Mouse (Mus musculus) natural killer cell, adult 2 months (primary cell): ENCODE results near the gene Eif4ebp2.

Experiments
- DNase-seq, 2 experiments: peaks; one replicate each; pipeline ENCODE4 v3.0.0; 2022; ENCODE audit warnings: low spot score in 2 of 2

The Eif4ebp2 gene

DNA sequence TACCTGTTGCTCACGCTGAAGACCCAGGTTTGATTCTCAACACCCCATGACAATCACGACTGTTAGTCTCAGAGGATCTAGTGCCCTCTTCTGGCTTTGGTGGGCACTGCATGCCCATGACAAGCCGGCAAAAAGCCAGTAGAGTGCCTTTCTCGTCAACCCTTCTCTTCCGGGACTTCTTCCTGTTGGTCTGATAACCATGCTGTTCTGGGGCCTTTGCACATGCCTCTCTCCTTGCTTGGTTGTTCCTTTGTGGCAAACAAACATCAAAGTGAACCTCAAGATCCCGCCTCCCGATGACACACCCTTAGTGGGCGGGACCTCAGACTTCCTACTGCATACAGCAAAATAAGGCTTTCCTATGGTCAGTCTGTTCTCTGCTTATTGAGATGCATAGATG lies 13.8 kb upstream of the Eif4ebp2 start:
- peak in 1 of 2 experiments; percentile 47 for DNase-seq

DNA sequence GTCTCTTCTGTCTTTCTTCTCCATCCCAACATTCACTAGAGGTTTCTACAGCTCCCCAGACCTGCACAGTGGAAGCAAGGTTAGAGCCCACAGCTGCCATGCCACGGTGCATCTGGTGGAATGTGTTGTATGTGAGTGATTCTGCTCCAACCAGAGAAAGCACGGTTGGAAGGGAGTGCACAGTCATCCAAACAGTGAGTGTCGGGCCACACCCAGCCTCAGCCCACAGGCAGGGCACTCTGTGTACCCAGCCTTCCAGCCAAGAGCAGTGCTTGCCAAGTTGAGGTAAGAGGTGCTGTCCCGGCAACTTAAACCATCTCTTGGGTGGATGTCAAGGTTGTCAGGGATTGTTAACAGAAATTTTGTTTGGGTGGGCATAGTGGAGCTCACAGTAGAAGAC lies 12.5 kb upstream of the Eif4ebp2 start:
- no peak for DNase-seq

DNA sequence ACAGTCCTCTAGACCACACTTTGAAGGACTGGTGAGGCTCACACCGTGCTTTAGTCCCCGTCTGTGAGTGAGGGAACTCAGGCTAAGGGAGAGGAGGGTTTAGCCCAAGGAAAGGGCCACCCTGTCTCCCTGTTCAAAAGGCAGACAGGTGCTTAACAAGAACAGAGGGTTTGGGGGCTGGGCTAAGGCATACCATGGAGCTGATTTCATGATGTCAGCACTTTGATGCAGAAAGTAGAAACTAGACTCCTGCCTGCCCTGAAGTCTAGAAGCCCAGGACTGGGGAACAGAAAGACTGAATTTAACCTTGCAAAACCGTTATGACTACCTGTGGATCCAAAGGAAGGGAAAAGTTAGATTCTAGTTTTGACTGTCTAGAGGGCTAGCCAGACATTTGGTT lies 4.7 kb upstream of the Eif4ebp2 start:
- no peak for DNase-seq

DNA sequence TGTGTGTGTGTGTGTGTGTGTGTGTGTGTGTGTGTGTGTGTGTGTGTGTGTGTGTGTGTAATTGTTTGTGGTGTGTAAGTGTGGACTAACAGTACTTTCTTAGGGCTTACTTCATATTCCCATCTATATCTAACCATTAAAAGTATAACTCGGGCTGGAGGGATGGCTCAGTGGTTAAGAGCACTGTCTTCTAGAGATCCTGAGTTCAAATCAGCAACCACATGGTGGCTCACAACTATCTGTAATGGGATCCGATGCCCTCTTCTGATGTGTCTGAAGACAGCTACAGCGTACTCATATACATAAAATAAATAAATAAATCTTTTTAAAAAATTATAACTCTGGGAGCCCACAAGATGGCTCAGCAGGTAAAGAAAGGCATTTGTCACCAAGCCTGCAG lies 710 bp upstream of the Eif4ebp2 start:
- peak in 1 of 2 experiments; percentile 17 for DNase-seq

DNA sequence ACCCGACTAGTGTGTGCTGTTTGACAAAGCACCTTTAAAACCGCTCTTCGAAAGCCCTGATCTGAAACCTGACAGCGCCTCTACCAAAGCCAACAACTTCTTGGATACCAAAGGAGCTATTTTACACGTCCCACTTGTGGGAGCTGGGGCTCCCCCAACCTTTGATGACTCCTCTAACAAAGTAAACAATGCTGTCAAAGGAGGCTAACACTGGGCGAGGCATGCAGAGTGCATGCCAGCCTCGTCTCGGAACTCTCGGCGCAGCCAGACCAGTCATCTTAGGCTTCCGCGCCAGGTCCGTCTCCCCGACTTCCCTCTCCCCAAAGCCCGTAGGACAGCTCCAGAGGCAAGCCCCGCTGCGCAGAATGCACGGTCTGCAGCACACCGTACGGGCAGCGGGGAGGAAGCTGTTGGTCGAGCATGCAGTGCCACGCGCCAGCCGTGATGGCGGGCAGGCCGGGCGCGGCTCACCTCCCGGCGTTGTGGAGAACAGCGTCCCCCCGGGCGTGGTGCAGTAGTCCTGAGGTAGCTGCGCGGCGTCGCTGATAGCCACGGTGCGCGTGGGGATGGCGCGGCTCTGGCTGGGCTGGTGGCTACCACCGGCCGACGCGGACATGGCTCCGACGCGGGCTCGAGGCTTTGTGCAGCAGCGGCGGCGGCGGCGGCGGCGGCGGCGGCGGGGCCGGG lies 387 bp downstream of the Eif4ebp2 start:
- DNase-seq = peak in 1 of 2 experiments; percentile 40

DNA sequence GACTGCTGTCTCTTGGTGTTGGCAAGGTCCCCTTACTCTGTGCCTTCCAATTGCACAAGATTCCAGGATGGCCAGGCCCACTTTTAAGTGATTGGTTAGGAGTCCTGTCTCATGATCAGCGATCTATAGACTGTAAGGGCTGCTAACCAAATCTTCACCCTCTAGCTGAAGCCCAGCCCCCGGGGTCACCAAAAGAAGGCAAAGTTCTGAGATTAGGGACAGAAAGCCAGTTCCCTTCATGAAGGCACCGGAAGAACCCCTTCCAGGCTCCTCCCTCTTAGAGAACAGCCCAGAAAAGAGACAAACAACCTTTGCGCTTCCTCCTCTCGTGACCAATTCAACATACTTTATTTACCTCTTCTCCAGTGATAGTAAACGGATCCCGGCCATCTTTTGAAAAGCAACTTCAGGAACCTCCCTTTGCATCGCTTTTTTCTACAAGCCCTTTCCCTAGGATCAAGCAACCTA lies 964 bp downstream of the Eif4ebp2 start:
- peak; percentile 43 to 51 for DNase-seq

DNA sequence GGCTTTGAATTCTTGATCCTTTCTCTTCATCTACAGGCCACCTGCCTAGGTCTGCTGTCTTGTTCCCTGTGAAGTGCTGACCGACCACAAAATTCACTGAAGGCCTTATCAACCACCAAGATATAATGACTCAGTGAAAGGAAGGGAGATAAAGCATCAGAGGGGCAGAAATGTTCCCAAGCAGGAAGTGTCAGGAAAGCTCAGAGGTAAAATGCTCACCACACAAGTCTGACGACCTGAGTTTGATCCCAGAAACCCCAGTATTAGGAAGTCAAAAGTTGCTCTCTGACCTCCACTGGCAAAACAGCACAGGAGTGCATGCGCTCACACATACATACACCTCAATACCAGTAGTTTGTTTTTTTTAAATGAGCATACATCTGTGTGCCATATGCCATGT lies 3.6 kb downstream of the Eif4ebp2 start:
- DNase-seq = no peak

DNA sequence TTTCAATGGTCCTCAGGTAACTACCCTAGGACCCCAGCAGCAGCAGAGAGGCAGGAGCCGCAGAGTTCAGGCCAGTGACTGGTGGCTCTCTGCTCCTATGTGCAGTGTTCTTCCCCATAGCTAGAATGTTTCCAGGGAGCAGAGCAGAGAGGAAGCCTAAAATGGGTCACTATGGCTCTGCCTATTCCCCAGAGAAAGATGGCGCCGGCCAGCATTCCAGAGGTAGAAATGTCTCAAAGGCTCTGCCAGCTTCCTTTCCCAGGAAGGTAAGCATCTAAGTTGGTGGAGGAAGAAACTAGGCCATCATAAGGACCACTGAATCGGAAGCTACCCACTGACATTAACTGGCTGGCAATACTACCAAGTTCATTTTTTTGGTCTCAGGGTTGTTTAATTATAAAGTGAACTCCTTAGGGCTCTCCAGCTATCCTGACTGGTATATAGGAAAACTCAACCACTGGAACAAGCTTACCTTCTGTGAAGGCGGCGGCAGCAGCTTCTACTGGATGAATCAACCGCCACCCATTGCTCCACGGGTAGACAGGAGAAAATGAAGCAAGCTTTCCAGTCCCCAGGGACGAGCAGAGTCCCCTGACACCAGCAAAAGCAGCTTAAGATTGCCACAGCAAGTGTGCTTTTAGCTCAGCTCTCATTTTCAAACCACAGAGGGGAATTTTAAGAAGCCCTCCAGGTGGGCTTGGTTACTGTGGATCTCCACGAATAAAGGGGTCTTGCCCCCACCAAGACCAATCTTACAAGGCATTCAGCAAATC lies 4.7 kb downstream of the Eif4ebp2 start:
- DNase-seq = peak in 1 of 2 experiments; percentile 19

DNA sequence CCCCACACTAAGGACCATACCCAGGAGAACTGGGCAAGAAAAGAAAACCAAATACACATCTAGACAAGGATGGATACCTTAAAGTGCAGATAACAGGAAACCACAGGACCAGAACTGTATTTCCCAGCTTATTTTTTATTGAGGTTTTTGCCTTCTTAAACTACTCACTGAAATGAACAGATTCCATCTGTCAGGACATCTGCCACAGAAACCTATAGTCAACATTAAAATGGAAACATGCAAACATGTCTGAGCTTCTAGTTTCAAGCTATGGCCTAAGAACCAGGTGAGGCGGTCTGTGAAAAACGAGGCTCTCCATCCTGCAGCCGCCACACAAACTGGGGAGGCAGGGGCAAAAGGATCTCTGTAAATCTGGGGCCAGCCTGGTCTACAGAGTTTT lies 7.4 kb downstream of the Eif4ebp2 start:
- no peak for DNase-seq

DNA sequence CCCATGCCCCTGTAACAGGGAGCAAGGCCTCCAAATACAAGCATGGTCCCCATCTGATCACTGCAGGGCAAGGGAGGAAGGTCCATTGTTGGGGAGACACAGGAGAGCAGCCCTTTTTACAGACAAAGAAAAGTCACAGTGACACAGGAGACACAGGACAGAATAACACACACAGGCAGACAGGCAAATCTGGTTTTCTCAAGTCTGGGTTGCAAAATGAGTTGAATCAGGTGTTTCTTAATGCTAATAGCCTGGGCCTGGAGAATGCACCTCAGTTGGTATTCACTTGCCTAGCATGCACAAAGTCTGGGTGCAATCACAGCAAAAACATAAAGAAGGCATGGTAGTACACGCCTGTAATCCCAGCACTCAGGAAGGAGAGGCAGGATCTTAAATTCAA lies 8.6 kb downstream of the Eif4ebp2 start:
- no peak for DNase-seq

DNA sequence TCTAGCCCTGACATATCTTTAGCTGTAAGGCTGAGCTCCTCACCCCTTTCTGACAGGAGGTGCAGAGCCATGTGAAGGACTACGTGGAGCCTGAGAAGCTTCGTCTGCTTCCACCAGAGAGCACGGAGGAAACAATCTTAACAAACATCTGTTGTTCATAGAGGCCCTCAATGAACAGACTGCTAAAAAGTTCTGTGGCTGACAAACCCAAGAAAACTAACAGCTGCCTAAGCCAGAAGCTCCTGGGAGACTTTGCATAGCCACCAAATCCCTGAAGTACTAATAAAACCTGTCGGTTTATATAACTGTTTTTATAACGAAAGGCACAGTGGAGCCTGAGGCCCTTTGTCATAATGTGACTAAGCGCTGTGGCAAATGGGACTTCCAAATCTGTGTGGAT lies 9.0 kb downstream of the Eif4ebp2 start:
- no peak for DNase-seq

DNA sequence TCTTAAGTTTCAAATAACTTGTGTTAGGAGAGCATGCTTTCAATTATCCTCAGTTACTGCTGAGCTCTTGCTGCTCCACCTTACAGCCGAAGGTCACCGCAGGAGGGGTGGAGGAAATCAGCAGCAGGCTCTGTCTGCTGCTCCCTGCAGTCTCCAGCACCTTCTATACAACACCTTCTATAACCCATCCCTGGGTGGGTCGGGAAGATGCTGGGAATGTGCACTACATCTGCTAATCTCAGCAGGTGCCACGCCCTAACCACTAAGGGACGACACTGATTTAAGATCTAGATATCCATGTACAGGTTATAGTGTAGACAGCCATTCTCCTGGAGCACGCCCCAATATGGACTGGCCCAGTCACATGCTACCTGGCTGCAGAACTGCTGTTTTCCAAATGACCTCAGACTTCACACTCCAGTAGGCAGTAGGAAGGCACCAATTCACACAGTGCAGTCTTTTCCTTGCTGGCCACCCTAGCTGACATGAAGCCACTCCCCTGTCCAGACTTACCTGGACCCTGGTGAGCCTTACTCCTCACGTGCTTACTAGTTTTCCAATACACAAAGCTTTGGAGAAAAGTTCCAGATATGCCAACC lies 12.2 kb downstream of the Eif4ebp2 start:
- no peak for DNase-seq

DNA sequence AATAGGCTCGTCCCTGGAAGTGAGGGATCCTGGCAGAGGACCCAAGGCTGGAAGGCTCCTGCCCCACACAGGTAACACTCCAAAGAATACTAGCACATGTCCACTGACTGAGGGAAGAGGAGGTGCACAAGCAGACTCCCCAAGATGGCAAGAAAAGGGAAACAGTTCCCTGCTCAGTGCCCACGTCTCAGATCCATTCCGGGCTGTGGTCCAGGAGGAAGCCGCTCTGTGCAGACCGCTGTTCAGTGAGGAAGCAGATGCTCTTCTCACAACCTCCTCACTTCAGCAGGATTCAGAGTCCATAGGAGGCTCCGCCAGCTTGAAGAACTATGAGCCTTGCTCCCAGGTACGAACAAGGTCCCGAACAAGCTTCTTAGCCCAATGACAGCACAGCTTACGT lies 21.1 kb downstream of the Eif4ebp2 start:
- DNase-seq = no peak

DNA sequence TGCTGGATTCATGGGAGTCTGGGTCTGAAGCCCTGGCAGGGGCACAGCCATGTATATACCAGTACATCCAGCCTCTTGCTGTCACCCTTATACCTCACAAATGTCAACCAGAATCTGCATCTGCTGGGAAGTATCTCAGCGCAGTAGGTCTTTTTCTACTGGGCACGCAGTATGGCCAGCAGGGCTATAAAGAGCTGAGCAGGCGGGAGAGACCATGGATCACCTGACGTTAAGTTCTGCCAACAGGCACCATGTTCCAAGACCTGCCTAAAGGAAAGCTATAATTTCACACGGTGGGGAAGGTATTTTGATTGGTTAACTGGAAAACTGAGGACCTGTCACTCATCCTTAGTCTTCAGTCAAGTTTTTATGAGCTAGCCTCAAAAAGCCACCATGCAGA lies 23.4 kb downstream of the Eif4ebp2 start:
- DNase-seq = no peak

DNA sequence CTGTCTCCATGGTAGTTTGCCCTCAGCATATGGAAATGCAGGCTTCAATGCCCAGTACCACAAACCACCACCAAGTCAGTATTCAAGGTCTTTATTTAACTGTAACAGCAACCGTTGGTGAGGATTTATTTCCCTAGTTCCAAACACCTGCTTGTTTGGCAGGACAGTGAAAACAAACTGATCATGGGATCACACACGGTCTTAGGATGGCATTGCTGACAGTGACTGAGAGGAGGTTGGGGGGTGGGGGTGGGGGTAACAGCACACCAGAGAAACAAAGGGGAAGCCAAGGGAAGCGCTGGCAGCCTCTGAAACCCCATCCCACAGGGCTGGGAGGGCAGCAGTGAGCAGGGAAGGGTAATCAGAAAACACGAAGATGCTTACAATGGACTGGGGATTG lies 24.0 kb downstream of the Eif4ebp2 start:
- no peak for DNase-seq

DNA sequence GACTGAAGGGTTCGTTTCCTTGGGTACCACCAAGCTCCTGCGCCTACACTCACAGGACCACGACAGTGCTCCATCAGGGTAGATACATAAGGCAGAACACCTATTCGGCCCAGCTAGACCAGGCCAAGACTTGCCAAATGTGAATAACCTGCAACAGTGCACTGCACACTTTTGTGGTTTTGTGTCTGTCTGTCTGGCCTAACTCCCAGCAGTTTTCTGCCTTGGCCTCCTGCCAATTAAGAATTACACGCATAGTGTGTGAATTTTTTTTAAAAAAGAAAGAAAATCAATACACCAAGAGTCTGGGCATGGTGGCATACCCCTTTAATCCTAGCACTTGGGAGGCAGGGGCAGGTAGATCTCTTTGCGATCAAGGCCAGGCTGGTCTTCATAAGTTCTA lies 24.5 kb downstream of the Eif4ebp2 start:
- DNase-seq = no peak

DNA sequence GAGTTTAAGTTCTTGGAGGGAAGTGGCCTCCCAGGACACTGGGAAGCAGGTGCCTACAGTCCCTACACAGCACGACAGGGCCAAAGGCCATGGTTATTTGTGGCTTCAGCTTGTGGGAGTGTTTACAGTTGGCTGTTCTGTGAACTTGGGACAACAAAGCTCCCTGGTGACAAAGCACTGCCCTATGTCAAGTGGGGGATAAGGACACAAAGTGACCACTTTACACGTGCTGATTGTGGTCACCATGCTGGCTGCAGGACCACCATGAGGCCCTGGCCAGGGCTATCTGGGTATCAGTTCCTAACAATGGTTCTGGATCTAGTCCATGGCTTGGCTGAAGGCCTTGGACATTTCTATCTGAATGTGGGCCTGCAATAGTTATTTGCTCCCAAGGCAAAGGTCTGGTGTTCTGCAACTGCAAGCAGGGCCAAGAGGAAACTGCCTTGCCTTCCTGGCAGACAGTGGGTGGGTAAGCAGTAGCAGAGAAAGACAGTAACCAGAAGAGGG lies 26.2 kb downstream of the Eif4ebp2 start:
- DNase-seq = no peak

DNA sequence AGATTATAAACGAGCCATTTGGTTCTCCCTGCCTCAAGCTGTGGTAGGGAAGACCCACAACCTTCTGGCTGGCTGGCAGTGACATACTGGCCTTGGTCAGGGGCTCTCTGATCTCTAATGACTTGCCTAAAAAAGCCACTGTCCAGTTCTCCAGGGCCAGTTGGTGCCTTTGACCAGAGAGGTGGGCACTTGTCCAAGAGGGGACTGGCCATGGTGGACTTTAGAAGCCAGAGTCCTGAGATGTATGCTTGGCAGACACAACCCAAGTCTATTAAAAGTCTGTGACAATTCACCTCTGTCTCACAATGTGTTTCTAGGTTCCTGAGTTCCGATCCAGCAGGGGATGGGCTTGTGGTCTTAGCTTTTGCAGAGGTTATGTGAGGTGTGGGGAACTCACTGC lies 27.4 kb downstream of the Eif4ebp2 start:
- no peak for DNase-seq

DNA sequence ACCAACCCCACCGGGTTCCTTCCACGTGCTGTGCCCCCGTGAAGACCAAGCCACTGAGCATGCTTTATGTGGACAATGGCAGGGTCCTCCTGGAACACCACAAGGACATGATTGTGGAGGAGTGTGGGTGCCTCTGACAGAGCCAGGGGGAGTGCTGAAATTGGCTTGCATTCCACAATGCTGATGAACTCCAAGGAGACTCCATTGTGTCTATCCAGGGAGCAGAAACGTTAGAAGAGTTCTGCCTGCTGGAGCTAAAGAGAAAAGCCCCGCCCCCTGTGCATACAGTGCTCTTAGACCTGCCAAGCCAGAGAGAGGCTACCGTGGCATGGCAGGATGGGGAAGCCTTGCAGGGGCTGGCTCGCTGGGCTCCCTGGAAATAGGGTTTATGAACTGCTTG lies 28.0 kb downstream of the Eif4ebp2 start:
- DNase-seq = no peak

DNA sequence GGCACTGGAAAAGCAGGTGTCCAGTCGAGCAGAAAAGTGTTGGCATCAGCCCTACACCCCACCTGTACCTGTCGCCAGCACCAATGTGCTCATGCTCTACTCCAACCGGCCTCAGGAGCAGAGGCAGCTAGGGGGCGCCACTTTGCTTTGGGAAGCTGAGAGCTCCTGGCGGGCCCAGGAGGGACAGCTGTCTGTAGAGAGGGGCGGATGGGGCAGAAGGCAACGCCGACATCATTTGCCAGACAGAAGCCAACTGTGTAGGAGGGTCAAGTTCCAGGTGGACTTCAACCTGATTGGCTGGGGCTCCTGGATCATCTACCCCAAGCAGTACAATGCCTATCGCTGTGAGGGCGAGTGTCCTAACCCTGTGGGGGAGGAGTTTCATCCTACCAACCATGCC lies 29.2 kb downstream of the Eif4ebp2 start:
- peak; percentile 17 to 29 for DNase-seq

DNA sequence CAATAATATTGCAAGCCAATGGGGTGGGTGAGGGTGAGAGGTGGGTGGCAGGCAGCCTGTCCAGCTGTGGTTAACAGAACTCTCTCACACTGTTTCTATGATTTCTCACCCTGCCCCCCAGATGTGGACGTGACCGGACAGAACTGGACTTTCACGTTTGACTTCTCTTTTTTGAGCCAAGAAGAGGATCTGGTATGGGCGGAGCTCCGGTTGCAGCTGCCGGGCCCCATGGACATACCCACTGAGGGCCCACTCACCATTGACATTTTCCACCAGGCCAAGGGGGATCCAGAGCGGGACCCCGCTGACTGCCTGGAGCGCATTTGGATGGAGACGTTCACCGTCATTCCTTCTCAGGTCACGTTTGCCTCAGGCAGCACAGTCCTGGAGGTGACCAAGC lies 29.6 kb downstream of the Eif4ebp2 start:
- peak in 1 of 2 experiments; percentile 12 for DNase-seq

DNA sequence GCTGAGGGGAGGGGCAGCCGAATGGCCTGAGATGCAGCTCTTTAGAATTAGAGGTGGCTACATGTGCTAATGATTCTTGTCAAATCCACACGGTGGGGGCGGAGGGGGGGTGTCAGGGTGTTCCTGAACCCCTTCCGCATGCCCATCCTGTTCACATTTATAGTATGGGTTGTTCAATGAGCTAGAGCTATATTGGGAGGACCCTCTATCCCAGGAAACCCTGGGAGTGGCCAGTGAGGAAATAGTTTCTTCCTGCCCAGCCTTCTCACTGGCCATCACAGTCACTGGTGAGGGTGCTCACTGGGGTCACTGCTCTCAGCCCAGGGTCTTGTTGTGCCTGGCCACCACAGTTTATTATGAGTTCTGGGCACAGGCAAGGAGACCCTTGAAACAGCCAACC lies 32.5 kb downstream of the Eif4ebp2 start:
- DNase-seq = no peak

DNA sequence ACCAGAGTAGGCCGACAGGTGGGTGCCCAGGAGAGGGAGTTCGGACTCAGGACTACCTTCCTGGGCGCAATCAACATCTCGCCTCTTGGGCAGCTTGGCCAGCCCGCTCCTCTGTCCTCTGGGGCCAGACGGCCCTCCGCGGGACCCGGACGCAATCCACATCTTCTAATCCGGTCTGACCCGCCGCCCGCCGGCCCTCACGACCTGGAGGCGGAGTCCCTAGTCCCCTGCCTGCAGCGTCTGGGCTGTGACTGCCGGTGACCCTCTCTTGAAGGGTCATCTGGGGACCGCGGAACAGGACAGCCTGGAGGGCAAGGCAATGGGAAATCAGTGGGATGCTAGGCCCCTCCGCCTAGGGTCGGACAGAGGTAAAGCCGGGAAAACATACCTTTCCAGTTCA lies 33.3 kb downstream of the Eif4ebp2 start:
- no peak for DNase-seq
